Comparison of ENCODE assay signal across 16 mouse cellular contexts in the genomic region with DNA sequence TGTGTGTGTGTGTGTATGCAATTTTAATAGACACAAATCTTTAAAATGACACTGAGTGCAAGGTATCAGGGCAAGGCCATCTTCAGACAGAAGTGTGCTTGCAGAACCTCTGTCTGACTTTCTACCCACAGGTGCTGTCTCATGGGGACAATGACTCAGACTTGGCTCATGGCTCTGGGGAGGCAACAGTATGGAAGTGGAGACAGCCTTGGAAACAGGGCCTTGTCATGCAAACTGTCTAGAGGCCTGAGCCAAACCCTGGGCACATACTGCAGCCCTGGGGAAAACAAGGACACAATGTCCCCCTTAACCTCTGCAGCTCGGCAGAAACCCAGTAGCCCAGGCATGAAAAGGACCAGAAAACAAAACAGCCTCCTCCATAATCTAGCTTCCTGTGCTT.
DNase-seq lines count a peak whose midpoint lies in the region; ATAC-seq lines count a peak whose summit lies in the region.
"Had no signal": no experiment of that assay in that cellular context is flagged by ENCODE, and none has a peak within 500 bp of the region (broad histone marks: within the 10 kb centered on the region; RNA-seq: fewer than 3 reads in every experiment).

No protein-coding gene starts in this region.

- DNase-seq in heart, adult 11 months = peak; percentile 50
- DNase-seq in heart, postnatal 14 days = no peak
- peak; percentile 63 for DNase-seq in right cerebral cortex, adult 18-20 months
- no peak for DNase-seq in right cerebral cortex, postnatal 4 days
- DNase-seq in adrenal gland, postnatal 10 days = peak; percentile 54
- DNase-seq in urinary bladder, adult 2 months (ENCODE audit: low spot score) = no peak
- DNase-seq: cerebellum, adult 9-11 months; gastrocnemius, postnatal 36 days; heart, postnatal 36 days; kidney, adult 8-10 months; kidney, postnatal 25 days; layer of hippocampus, postnatal 36 days; spleen, adult 18-20 months had no signal

- ATAC-seq in inflammation-experienced regulatory T-cells, adult 6 months = no peak
- ATAC-seq: CD4-positive, CD25-positive, alpha-beta regulatory T cell, adult 4 months; intestine, embryonic 15.5 days had no signal

- intact Hi-C loops in heart, postnatal 14 days (cut with DNase I) = no loop called here

Comparison
In these comparisons a context has a peak if more than half of its experiments do, and no peak if none do; other contexts are left out.
1. DNase-seq: peak in heart, adult 11 months (single experiment), right cerebral cortex, adult 18-20 months (single experiment) and adrenal gland, postnatal 10 days (single experiment); none in heart, postnatal 14 days (0 of 2), right cerebral cortex, postnatal 4 days (single experiment) and urinary bladder, adult 2 months (single experiment).